Mouse (Mus musculus) brain, embryonic 14.5 days (tissue): ENCODE data around the gene Adora3.

ENCODE experiments used
- CTCF ChIP-seq: fragments of 200-500 bp; IDR thresholded peaks from 2 replicates; pipeline ENCODE4 v1.5.1; 2012; ENCODE audit warnings: inconsistent platforms, mild to moderate bottlenecking, moderate library complexity, borderline replicate concordance; ENCODE audit not compliant: insufficient read depth, insufficient read length; ENCODE audit errors: extremely low read depth
- POLR2A ChIP-seq: fragments of 200-500 bp; IDR thresholded peaks from 2 replicates; pipeline ENCODE4 v1.6.1; 2012; ENCODE audit warnings: mild to moderate bottlenecking, inconsistent platforms, borderline replicate concordance; ENCODE audit not compliant: poor library complexity, insufficient read depth, insufficient read length, severe bottlenecking; ENCODE audit errors: extremely low read depth

DNA sequence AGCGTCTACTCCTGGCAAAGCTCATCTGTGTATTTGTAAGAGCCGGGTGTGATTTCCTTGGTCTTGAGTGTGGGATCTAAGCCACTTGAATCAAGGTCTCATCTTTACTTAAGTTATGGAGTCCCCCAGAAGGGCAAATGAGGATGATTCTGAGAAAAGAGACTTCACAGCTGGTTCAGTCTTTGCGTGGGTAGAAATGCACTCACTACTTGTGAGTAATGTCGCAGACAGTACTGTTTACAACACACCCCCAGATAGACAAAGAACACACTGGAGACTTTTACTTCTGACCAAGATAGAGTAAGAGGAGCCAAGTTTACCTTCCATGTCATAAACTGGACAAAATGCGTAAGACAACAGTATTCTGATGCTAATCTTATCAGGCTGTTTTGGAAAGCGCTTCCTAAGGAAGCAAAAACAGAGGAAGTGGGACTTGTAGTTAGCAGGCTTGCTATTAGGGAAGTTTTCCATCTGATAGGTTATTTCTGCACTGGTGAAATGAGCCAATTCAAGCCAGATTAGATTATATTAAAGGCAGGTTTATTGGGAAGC is 6.7 kb downstream of the Adora3 start:
- TF ChIP-seq CTCF (no peak), POLR2A (no peak)
